Mouse (Mus musculus) intestine, embryonic 14.5 days (tissue): Measurements from ENCODE around the gene Prps1. TPM values are rescaled to one million over a fixed set of nuclear protein-coding genes. Genes with fewer than 3 reads are reported as not detected.

Experiments
- ATAC-seq: fragments of 200-750 bp; cut with Nextera tagmentation; replicated peaks from 2 replicates; pipeline ENCODE4 v1.8.0; 2017; ENCODE audit warnings: low read depth, moderate number of reproducible peaks, moderate TSS enrichment, moderate library complexity; ENCODE audit not compliant: low FRiP score, low TSS enrichment
- DNase-seq: peaks from one replicate; pipeline ENCODE4 v3.0.0-alpha.2; 2018; ENCODE audit warnings: low spot score
- H3K27ac ChIP-seq: fragments of 300-500 bp; sonication (generic); 2 replicates; pipeline ENCODE4 v1.5.1; 2014; ENCODE audit warnings: low read depth, mild to moderate bottlenecking, control low read depth
- H3K27me3 ChIP-seq: fragments of 300-500 bp; sonication (generic); replicated peaks from 2 replicates; pipeline ENCODE4 v1.6.1; 2014; ENCODE audit warnings: low read length, control low read depth; ENCODE audit not compliant: control insufficient read depth, insufficient read depth
- H3K36me3 ChIP-seq: fragments of 300-500 bp; sonication (generic); 2 replicates; pipeline ENCODE4 v1.6.1; 2014; ENCODE audit warnings: low read length, control low read depth; ENCODE audit not compliant: control insufficient read depth, insufficient read depth
- H3K4me1 ChIP-seq: fragments of 300-500 bp; sonication (generic); replicated peaks from 2 replicates; pipeline ENCODE4 v1.6.1; 2014; ENCODE audit warnings: low read length, control low read depth, mixed read lengths; ENCODE audit not compliant: control insufficient read depth, insufficient read depth
- H3K4me2 ChIP-seq: fragments of 300-500 bp; sonication (generic); 2 replicates; pipeline ENCODE4 v1.6.1; 2014; ENCODE audit warnings: low read length
- H3K4me3 ChIP-seq: fragments of 300-500 bp; sonication (generic); 2 replicates; pipeline ENCODE4 v1.5.1; 2014; ENCODE audit warnings: low read depth, low read length, control low read depth, mixed read lengths
- H3K9ac ChIP-seq: fragments of 300-500 bp; sonication (generic); 2 replicates; pipeline ENCODE4 v1.6.1; 2014; ENCODE audit warnings: mild to moderate bottlenecking, low read length
- H3K9me3 ChIP-seq: fragments of 300-500 bp; sonication (generic); 2 replicates; pipeline ENCODE4 v1.6.1; 2016; ENCODE audit warnings: low read length, control low read depth; ENCODE audit not compliant: control insufficient read depth
- WGBS: fragments of 180-500 bp; shearing (Covaris S2); extraction: QIAGEN DNeasy Blood & Tissue Kit; methylation state at CpG from one replicate; pipeline ENCODE4 v1.1.7; 2014; 5-methylcytosine and 5-hydroxymethylcytosine counted together
- polyA plus RNA-seq: library from polyadenylated mRNA; unstranded; fragments of >200 nt; fragmentation: Nextera tagmentation; extraction: Ambion mirVana; gene quantifications from 2 replicates; pipeline ENCODE4 v1.2.1, GENCODE M21; 2014

Prps1 gene
- polyA plus RNA-seq, 1 experiment from 2014 or later = 26.2 TPM

DNA sequence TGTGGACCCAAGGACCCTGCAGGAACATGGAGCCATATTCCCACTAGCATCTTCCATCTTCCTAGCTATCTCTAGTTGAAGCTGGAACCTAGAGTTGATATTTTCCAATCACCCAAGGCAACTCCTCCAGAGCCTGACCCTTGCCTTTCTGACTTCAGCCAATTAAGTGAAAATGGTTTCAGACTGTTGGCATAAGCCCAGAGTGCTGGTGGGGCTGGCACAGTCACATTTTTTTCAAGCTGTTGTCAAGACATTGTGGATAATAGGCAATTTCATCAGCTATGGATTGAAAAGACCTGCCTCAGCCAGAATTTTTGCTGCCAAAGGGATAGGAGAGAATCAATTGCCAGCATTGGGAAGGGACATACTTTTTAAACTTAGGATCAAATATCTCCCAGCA, 18.5 kb upstream of the Prps1 start:
- Histone ChIP-seq H3K9me3 (no peaks in the 10 kb centered on the region), H3K4me2 (no peak overlapping the region), H3K27me3 (0 out of 2 replicates have a peak, but pooled peaks cover 4% of the 10 kb centered on the region), H3K4me1 (no peaks in the 10 kb centered on the region), H3K4me3 (no peak overlapping the region), H3K36me3 (no peaks in the 10 kb centered on the region), H3K27ac (no peak overlapping the region), H3K9ac (no peak overlapping the region)
- no peak for ATAC-seq
- DNase-seq = no peak

DNA sequence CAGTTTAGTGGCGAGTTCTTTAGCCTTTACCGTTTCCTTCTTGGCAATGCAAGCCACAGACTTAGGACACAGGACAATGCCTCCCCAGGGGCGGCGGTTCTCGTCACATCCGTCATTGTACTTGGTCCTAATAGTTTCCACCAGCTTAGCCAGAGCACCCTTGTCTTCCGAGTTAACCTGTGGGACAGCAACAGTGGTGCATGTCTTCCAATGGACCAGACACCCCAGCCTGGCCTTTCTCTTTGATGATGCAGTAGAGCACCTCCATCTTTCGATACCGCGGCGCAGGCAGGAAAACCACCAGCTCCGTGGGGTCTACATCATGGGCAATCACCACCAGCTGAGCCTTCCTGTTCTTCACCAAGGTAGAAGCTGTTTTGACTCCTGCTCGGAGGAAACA, 10.9 kb upstream of the Prps1 start:
- no peaks in the 10 kb centered on the region for H3K36me3 ChIP-seq
- no peaks in the 10 kb centered on the region for H3K9me3 ChIP-seq
- no peak overlapping the region for H3K4me2 ChIP-seq
- DNase-seq = no peak
- H3K4me3 ChIP-seq = no peak overlapping the region
- peaks cover 7% of the 10 kb centered on the region; the same call in 1 of the 2 replicates for H3K27me3 ChIP-seq
- no peak overlapping the region for H3K27ac ChIP-seq
- no peak for ATAC-seq
- WGBS = 78% methylated on average over 13 of the region's 13 CpGs
- H3K4me1 ChIP-seq = no peaks in the 10 kb centered on the region
- no peak overlapping the region for H3K9ac ChIP-seq

- H3K4me3 ChIP-seq = no peak overlapping the region
- no peak overlapping the region for H3K4me2 ChIP-seq
- WGBS = 72% methylated on average over 3 of the region's 3 CpGs
- DNase-seq (no peak), ATAC-seq (no peak)
- no peak overlapping the region for H3K27ac ChIP-seq
- H3K9ac ChIP-seq = no peak overlapping the region
- H3K9me3 ChIP-seq = no peaks in the 10 kb centered on the region
- H3K27me3 ChIP-seq = peaks cover 10% of the 10 kb centered on the region; the same call in 1 of the 2 replicates
- no peaks in the 10 kb centered on the region for H3K4me1 ChIP-seq
- H3K36me3 ChIP-seq = no peaks in the 10 kb centered on the region
Observed at GRCm38 (mm10) chrX:140450071-140450470, 6.3 kb upstream of the Prps1 start.

- H3K4me3 ChIP-seq = peak overlapping the region; percentile 43
- H3K9ac ChIP-seq = peak overlapping the region; percentile 36
- peak overlapping the region; percentile 56 for H3K4me2 ChIP-seq
- WGBS = 18% methylated on average over 39 of the region's 39 CpGs
- no peaks in the 10 kb centered on the region for H3K4me1 ChIP-seq
- peaks cover 4% of the 10 kb centered on the region for H3K27me3 ChIP-seq
- ATAC-seq = peak; percentile 40; the same call in 1 of the 2 replicates
- H3K36me3 ChIP-seq = no peaks in the 10 kb centered on the region
- H3K9me3 ChIP-seq = no peaks in the 10 kb centered on the region
- DNase-seq = peak; percentile 84
- H3K27ac ChIP-seq = no peak overlapping the region
Observed at GRCm38 (mm10) chrX:140456751-140457491, 508 bp downstream of the Prps1 start.

DNA sequence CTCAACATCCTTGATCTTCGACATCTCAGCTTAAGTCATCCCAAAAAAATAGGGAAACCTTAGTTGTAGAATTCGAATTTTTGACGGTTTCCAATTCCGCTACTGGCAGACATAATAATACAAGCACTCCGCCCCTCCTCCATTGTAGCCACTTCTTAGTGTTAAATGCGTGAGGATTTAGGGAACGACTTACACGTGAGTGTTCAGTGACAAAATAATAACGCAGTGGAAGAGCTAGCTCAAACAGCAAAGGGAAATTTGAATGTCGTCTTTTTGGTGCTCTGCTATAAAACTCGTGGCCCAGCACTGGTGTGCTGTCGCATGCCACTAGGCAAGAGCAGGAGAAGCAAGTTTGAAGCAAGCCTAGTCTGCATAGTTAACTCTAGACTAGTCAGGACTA, 1.1 kb downstream of the Prps1 start:
- DNase-seq = no peak
- Histone ChIP-seq H3K27ac (no peak overlapping the region), H3K9ac (no peak overlapping the region)

GRCm38 (mm10) chrX:140478231-140478630, 21.8 kb downstream of the Prps1 start:
- no peak overlapping the region for H3K27ac ChIP-seq
- H3K4me3 ChIP-seq = no peak overlapping the region
- 0 out of 2 replicates have a peak, but pooled peaks cover 3% of the 10 kb centered on the region for H3K27me3 ChIP-seq
- DNase-seq = no peak
- no peak overlapping the region for H3K4me2 ChIP-seq
- ATAC-seq = no peak
- WGBS = 89% methylated on average over 6 of the region's 6 CpGs
- H3K9me3 ChIP-seq = no peaks in the 10 kb centered on the region
- H3K9ac ChIP-seq = no peak overlapping the region
- H3K36me3 ChIP-seq = no peaks in the 10 kb centered on the region
- H3K4me1 ChIP-seq = no peaks in the 10 kb centered on the region

More for the DNA sequence above, 1.1 kb downstream of the Prps1 start:
- peaks cover 4% of the 10 kb centered on the region for H3K27me3 ChIP-seq
- WGBS = 17% methylated on average over 12 of the region's 12 CpGs
- peak overlapping the region; percentile 56 for H3K4me2 ChIP-seq
- H3K36me3 ChIP-seq = no peaks in the 10 kb centered on the region
- H3K4me3 ChIP-seq = peak overlapping the region; percentile 43
- H3K9me3 ChIP-seq = no peaks in the 10 kb centered on the region
- H3K4me1 ChIP-seq = no peaks in the 10 kb centered on the region
- no peak for ATAC-seq

GRCm38 (mm10) chrX:140479171-140479570, 22.8 kb downstream of the Prps1 start:
- Histone ChIP-seq H3K4me2 (no peak overlapping the region), H3K27ac (no peak overlapping the region), H3K36me3 (no peaks in the 10 kb centered on the region), H3K4me1 (no peaks in the 10 kb centered on the region), H3K9ac (no peak overlapping the region), H3K9me3 (no peaks in the 10 kb centered on the region), H3K27me3 (0 out of 2 replicates have a peak, but pooled peaks cover 3% of the 10 kb centered on the region), H3K4me3 (no peak overlapping the region)
- 62% methylated on average over 4 of the region's 5 CpGs for WGBS
- DNase-seq = no peak
- ATAC-seq = no peak

- Histone ChIP-seq H3K9ac (no peak overlapping the region), H3K9me3 (no peaks in the 10 kb centered on the region), H3K27ac (no peak overlapping the region), H3K4me2 (no peak overlapping the region), H3K4me1 (no peaks in the 10 kb centered on the region), H3K4me3 (no peak overlapping the region), H3K27me3 (0 out of 2 replicates have a peak, but pooled peaks cover 17% of the 10 kb centered on the region), H3K36me3 (no peaks in the 10 kb centered on the region)
- no peak for DNase-seq
- 92% methylated on average over 1 of the region's 1 CpGs for WGBS
- ATAC-seq = no peak
Observed at GRCm38 (mm10) chrX:140489174-140489573, 32.8 kb downstream of the Prps1 start.

GRCm38 (mm10) chrX:140490203-140490602, 33.8 kb downstream of the Prps1 start:
- no peaks in the 10 kb centered on the region for H3K36me3 ChIP-seq
- DNase-seq = no peak
- H3K4me1 ChIP-seq = no peaks in the 10 kb centered on the region
- 0 out of 2 replicates have a peak, but pooled peaks cover 17% of the 10 kb centered on the region for H3K27me3 ChIP-seq
- no peak overlapping the region for H3K4me2 ChIP-seq
- H3K9ac ChIP-seq = no peak overlapping the region
- WGBS = 89% methylated on average over 3 of the region's 3 CpGs
- no peak for ATAC-seq
- H3K9me3 ChIP-seq = no peaks in the 10 kb centered on the region
- no peak overlapping the region for H3K27ac ChIP-seq
- no peak overlapping the region for H3K4me3 ChIP-seq
